Mouse (Mus musculus) frontal cortex, postnatal 25 days (tissue): ENCODE data around the gene Kif26a.

Experiments used
- DNase-seq, 2 experiments: peaks; one replicate each; pipeline ENCODE4 v3.0.0; 2022; ENCODE audit warnings: low spot score in 2 of 2

Kif26a gene

DNA sequence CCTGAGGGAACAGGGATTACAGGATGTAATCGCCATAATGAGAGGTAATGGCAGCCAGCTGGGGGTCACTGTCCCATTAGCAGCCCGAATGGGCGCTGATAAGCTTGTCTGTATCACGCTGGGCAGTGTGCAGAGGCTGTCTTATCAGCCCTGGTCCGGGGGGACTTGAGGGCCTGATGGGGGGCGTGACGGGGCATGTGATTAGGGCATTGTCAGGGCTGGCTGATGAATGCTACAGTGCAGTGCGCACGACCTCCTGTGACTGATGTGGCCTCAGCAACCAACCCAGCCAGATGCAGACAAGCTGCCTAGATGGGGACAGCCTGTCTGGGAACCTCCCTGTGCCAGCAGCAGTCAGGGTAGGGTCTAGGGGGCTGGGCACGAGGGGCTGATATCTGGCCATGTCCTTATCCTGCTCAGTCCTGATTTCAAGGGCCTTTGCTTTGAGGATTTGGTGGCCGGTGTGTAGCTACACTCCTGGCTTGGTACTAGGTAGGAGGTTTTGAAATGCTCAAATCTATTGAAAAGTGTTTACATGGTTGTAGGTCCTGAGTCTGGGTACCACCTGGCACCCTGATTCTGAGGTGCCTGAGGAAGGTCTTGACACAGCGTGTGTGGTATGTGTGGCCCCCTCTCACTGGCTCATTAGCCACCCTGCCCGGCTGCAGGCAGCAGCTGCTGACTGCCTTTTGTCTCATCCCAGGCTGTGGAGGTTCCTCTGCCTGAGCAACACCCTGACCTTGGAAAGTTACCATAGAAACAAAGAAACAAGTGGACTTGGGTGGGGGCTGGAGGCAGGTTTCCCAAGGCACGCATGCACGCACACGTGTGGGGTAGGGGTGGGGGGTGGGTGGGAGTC is 18.2 kb downstream of the Kif26a start:
- no peak for DNase-seq

- DNase-seq = no peak
These were observed 18.8 kb downstream of the Kif26a start for GRCm38 (mm10) chr12:112164840-112165219.

DNA sequence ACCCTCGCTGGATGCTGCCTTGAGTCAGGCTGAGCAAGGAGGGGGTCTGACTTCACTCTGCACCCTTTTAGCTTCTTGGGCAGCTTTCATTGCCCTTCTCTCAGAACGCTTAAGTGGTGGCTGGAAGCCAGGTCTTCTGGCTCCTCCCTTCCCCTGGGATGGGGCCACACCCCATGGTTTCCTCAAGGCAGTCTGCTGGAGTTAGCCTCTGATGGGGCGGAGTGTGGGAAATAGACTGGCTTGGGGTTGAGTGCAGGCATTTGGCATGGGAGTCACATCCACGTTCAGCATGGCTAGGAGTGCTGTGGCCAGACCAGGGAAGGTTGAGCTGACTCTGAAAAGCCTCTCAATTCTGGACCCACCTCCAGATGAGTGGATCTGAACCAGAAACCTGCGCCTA is 23.2 kb downstream of the Kif26a start:
- DNase-seq = no peak

DNA sequence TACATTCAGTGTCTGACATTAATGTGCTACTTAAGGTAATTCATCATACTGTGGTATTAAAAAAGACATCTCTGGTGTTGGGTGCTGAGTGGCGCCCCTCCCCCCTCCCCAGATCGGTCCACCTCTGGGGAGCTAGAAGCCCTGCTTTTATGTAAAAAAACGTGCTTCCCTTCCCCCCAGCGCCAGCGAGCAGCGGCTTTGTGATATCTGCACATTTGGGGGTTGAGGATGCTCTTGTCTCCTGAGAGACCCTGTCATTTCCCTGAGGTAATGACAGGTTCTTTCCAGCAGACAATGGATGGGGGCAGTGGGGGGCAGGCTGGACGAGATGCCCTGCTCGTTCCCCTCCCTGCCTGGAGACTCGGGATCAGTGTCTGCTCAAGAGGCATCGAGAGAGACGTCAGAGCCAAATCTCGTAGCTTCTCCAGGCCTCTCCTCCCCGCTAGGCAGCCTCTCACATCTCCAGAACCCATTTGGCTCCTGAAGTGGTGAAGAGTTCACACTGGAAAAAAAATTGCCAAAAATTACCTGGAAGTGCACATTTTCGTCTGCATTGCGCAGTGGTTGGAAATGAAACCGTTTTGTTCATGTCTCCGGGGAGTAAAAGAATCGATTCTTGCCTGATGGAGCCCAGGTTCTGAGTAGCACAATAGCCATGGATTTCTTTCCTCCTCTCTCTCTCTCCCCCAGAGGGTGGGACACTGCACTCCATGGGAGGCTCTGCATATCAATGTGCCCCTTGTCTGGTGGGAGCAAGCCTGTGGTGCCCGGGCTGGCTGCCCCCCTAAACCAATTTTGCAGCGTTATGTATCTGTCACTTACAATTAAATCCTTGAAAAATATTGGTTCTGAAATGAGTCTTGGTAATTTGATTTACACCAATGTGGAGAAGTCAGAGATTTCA is 24.9 kb downstream of the Kif26a start:
- DNase-seq = no peak

- DNase-seq = no peak
These were observed 25.6 kb downstream of the Kif26a start for GRCm38 (mm10) chr12:112171657-112172056.

- DNase-seq = no peak
These were observed 26.2 kb downstream of the Kif26a start for GRCm38 (mm10) chr12:112172214-112172613.

DNA sequence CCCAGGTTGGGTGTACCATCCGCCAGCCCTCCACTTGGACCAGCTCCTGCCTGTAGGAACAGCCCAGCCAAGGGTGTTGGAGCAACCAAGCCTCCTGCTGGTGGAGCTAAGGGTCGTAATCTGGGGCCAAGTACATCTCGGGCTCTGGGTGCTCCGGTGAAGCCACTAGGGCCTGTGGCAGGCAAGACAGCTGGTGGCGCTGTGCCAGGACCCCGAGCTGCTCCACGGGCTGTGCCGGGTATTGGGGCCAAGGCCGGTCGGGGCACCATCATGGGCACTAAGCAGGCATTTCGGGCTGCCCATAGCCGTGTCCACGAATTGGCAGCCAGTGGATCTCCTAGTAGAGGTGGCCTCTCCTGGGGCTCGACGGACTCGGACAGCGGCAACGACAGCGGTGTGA is 31.7 kb downstream of the Kif26a start:
- DNase-seq = no peak

- DNase-seq = no peak
These were observed 33.7 kb downstream of the Kif26a start for GRCm38 (mm10) chr12:112179687-112180086.

- DNase-seq = no peak
These were observed 36.1 kb downstream of the Kif26a start for GRCm38 (mm10) chr12:112181921-112182608.

DNA sequence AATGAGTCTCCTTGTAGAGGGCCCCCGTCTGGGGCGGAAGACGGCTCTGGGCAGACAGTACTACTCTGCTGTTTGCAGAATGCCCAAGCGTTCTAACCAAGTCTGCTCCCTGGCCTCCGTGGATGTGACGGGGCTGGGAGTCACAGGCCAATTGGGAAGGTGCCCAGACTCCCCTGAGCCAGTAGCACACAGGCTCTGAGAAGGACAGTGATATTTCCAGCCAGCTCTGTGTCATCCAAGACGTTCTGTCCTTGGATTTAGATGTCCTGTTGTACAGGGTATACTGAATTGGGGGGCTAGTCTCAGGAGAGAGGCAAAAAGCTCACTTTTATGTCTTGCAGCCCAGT is 36.6 kb downstream of the Kif26a start:
- DNase-seq = no peak

DNA sequence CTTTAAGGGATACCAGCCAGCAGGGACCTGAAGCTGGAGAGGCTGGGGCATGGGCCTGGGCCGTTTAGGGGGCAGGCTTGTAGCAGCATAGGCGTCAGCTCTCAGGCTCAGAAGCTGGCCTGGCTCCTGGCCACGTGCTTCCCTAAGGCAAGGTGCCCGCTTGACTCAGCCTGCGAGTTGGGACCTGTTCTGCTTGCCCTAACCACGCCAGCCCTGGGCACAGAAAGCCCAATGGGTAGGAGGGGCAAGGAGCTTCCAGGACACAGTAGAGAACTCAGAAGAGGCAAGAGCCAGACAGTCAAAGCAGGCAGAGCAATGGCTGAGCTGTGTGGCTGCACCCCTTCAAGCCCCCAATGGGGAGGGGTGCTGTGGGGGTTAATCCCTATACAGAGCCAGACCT is 37.7 kb downstream of the Kif26a start:
- DNase-seq = no peak

GRCm38 (mm10) chr12:112184390-112184789 is 38.4 kb downstream of the Kif26a start:
- no peak for DNase-seq

- DNase-seq = no peak
These were observed 40.9 kb downstream of the Kif26a start for GRCm38 (mm10) chr12:112186899-112187298.

DNA sequence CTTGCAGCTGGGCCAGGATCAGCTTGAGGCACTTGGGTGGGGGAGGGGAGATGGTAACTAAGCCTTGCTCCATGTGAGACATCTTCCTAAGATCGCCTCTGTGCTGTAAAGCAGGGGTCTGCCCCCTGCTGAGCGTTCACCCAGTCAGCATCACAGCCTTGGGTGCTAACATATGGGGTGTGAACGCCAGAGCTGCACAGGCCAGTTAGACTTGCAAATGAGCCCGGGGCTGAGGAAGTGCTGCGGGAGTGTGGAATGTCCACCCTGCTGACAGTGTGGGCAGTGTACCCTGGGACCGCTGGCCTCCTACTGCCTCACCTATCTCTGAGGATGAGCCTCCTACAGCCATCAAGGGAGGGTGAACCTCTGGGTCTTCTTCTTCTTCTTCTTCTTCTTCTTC is 45.7 kb downstream of the Kif26a start:
- no peak for DNase-seq

DNA sequence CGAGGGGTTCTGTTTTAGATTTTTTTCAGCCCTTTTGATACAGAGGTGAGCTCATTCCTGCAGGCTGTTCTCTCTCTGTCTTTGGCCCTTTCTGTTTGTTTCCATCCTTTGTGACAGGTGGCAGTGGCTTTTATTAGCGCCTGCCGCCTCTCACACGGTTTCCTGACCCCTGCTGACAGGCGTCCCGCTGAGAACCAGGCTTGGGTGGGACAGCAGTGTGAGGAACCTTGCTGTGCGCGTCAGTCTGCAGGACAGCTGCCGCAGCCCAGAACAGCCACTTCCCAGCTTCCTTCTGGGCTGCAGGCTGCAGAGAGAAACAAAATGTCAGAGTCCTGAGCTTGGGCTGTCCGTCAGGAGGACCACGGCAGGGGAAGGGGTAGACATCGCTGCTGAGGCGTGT is 49.0 kb downstream of the Kif26a start:
- no peak for DNase-seq

DNA sequence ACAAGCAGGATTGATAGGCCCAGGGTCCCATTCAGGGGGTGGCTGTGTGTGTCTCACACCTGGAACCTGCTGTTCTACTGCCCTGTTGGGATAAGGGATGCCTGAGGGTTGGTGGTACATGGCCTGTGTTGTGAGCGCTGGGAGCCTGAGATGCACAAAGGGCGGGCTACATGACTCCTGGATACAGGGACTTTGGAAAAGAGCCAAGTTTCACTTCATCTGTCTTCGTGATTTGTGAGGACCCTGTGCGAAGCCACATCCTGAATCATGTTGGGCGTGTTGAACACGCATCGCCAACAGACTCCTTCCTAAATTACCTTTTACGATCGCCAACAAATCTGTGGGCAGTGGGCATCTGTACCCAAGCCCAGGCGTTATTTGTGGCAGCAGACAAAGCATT is 50.6 kb downstream of the Kif26a start:
- DNase-seq = no peak

DNA sequence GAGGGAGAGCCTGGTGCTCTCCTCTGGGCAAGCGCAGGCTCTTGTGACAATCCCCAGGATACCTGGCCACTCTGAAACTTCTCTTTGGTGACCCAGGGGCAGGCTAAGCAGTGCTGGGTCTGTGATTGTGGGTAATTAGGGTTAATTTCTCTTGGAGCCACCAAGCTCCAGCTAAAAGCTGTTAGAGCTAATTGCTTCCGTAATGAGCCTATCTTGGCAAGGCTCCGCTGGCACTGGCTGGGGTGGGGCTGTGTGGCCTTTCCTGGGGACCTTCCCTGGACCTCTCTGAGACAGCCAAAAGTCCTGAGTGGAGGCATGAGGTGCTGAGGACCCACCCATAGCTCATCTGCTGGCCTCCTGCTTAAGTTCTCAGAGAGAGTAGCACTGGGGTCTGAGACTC is 53.4 kb downstream of the Kif26a start:
- DNase-seq = no peak

GRCm38 (mm10) chr12:112200045-112200444 is 54.0 kb downstream of the Kif26a start:
- no peak for DNase-seq

- no peak for DNase-seq
These were observed 61.2 kb downstream of the Kif26a start for GRCm38 (mm10) chr12:112207163-112207562.

- DNase-seq = no peak
These were observed 61.7 kb downstream of the Kif26a start for GRCm38 (mm10) chr12:112207734-112208133.

DNA sequence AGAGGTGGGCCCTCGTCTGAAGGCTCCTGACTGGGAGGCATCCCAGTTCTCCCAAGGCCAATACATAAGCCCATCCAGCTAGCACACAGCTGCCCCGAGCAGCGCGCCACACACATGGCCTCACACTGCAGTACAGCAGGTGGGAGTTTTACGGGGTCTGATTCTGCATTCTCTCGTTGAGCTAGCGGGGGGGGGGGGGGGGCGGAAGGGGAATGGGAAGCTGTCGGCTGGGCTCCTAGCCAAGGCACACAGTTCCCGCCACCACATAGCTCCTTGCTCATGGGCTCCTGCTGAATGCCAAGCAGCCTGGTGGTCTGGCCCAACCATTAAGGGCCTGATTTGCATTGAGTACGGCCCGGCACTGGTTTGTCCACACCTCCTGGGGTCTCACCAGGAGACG is 64.6 kb downstream of the Kif26a start:
- DNase-seq = no peak

DNA sequence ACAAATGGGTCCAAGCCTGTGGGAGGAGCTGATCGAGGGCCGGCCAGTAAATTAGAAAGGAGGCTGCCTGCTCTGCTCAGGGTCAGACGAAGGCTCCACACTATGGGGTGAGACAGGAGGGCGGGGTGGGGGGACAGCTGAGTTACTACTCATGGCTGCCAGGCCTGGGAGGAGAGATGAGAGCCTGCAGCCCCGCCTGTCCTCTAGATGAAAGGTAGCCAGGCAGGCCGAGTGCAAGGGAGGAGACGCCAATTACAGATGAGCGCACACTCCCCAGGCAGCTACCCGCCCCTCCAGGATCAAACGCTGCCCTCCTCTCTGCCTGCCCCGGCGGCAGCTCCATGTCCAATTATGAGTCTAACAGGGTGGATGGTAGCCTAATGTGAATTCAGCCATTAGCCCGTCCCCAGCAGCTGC is 68.4 kb downstream of the Kif26a start:
- DNase-seq = no peak
